Mouse (Mus musculus) kidney, postnatal 25 days (tissue): Measurements from ENCODE around the gene Snx29.

ENCODE experiments used
- DNase-seq, 2 experiments: peaks; one replicate each; pipeline ENCODE4 v3.0.0; 2021; ENCODE audit warnings: mixed read lengths in 2 of 2

The Snx29 gene

GRCm38 (mm10) chr16:11455545-11456140, 132.9 kb downstream of the Snx29 start:
- no peak for DNase-seq

- no peak for DNase-seq
Measured at GRCm38 (mm10) chr16:11456141-11456645, 133.5 kb downstream of the Snx29 start.

- DNase-seq = no peak
Measured at GRCm38 (mm10) chr16:11457136-11457535, 134.4 kb downstream of the Snx29 start.

GRCm38 (mm10) chr16:11457609-11458350, 135.1 kb downstream of the Snx29 start:
- peak in 1 of 2 experiments; percentile 67 for DNase-seq

GRCm38 (mm10) chr16:11460210-11460609, 137.5 kb downstream of the Snx29 start:
- no peak for DNase-seq

- DNase-seq = peak in 1 of 2 experiments; percentile 48
Measured at GRCm38 (mm10) chr16:11461612-11462011, 138.9 kb downstream of the Snx29 start.

GRCm38 (mm10) chr16:11468533-11469179, 145.9 kb downstream of the Snx29 start:
- DNase-seq = peak; percentile 79 to 81

- DNase-seq = no peak
Measured at GRCm38 (mm10) chr16:11469491-11469890, 146.8 kb downstream of the Snx29 start.

- DNase-seq = no peak
Measured at GRCm38 (mm10) chr16:11471246-11471645, 148.5 kb downstream of the Snx29 start.

GRCm38 (mm10) chr16:11472852-11473251, 150.1 kb downstream of the Snx29 start:
- peak in 1 of 2 experiments; percentile 40 for DNase-seq

- no peak for DNase-seq
Measured at GRCm38 (mm10) chr16:11473474-11473873, 150.8 kb downstream of the Snx29 start.

GRCm38 (mm10) chr16:11473893-11474505, 151.3 kb downstream of the Snx29 start:
- peak; percentile 38 to 57 for DNase-seq

- peak; percentile 40 to 71 for DNase-seq
Measured at GRCm38 (mm10) chr16:11475137-11475943, 152.6 kb downstream of the Snx29 start.

- no peak for DNase-seq
Measured at GRCm38 (mm10) chr16:11476314-11476713, 153.6 kb downstream of the Snx29 start.

- DNase-seq = no peak
Measured at GRCm38 (mm10) chr16:11476968-11477367, 154.3 kb downstream of the Snx29 start.

- peak in 1 of 2 experiments; percentile 43 for DNase-seq
Measured at GRCm38 (mm10) chr16:11477591-11477990, 154.9 kb downstream of the Snx29 start.

- DNase-seq = no peak
Measured at GRCm38 (mm10) chr16:11479605-11480004, 156.9 kb downstream of the Snx29 start.

GRCm38 (mm10) chr16:11482189-11482588, 159.5 kb downstream of the Snx29 start:
- DNase-seq = no peak

- no peak for DNase-seq
Measured at GRCm38 (mm10) chr16:11494895-11495294, 172.2 kb downstream of the Snx29 start.

GRCm38 (mm10) chr16:11495923-11496616, 173.4 kb downstream of the Snx29 start:
- DNase-seq = no peak

- no peak for DNase-seq
Measured at GRCm38 (mm10) chr16:11496721-11497120, 174.0 kb downstream of the Snx29 start.

GRCm38 (mm10) chr16:11500061-11500460, 177.4 kb downstream of the Snx29 start:
- no peak for DNase-seq
